Mouse (Mus musculus) lung, postnatal 0 days (tissue): Measurements from ENCODE around the gene Tjp3.

Experiments used
- CTCF ChIP-seq: IDR thresholded peaks from 2 replicates; pipeline ENCODE4 v1.5.1; 2016; ENCODE audit warnings: antibody characterized with exemption, mild to moderate bottlenecking
- EP300 ChIP-seq: IDR thresholded peaks from 2 replicates; pipeline ENCODE4 v1.6.1; 2016; ENCODE audit warnings: antibody characterized with exemption, mild to moderate bottlenecking, control low read depth

GRCm38 (mm10) chr10:81234206-81234605 lies 57.2 kb downstream of the Tjp3 start:
- TF ChIP-seq CTCF (no peak), EP300 (no peak)
